12 mouse cellular contexts compared by ENCODE assay signal in the genomic region with DNA sequence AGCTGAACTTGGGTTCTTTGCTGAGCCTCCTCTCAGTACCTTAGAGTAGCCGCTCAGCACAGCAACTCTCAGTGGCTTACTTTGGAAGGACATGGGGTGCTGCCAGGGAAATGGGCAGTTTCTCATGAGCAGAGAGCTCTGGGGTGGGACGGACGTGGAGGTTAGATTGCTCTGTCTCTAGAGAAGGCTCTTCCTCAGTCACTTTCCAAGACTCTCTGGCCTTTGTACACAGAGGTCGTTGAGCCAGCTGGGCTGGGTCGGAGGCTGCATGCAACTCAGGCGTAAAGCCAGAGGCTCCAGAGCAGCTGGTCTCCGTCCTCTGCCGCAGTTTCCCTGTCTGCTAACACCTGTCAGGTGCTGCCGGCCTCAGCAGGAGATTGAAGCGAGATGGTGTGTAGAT. TPM values are rescaled to one million over a fixed set of nuclear protein-coding genes. Genes with fewer than 3 reads are reported as not detected.
DNase-seq lines count a peak whose midpoint lies in the region; ATAC-seq and TF ChIP-seq lines count a peak whose summit lies in the region.
"Had no signal": no experiment of that assay in that cellular context is flagged by ENCODE, and none has a peak within 500 bp of the region (broad histone marks: within the 10 kb centered on the region; RNA-seq: fewer than 3 reads in every experiment).

No protein-coding gene starts in this region.

- H3K36me3 ChIP-seq in liver, adult 2 months (ENCODE audit: control insufficient read depth, insufficient read depth, low read length) = peaks cover 24% of the 10 kb centered on the region
- peaks cover 55% of the 10 kb centered on the region for H3K36me3 ChIP-seq in liver, embryonic 11.5 days (ENCODE audit: control insufficient read depth, insufficient read depth, low read length)
- H3K36me3 ChIP-seq in heart, embryonic 14.5 days (ENCODE audit: control insufficient read depth, insufficient read depth, low read length) = peaks cover 93% of the 10 kb centered on the region
- H3K36me3 ChIP-seq in hindbrain, postnatal 0 days (ENCODE audit: insufficient read depth, low read length) = peaks cover 37% of the 10 kb centered on the region

- DNase-seq in liver, adult 2 months (ENCODE audit: extremely low read depth, low read depth, low spot score) = peak; percentile 44
- no peak for DNase-seq in liver, embryonic 11.5 days (ENCODE audit: low spot score)
- peak; percentile 32 to 58 for DNase-seq in kidney, postnatal 36 days
- peak; percentile 27 for DNase-seq in thymus, postnatal 0 days (ENCODE audit: low spot score)
- no peak for DNase-seq in hindbrain, postnatal 0 days (ENCODE audit: low spot score)
- DNase-seq in urinary bladder, postnatal 4 days (ENCODE audit: low spot score in 2 of 2) = no peak
- DNase-seq in yolk sac, embryonic 10.5 days (ENCODE audit: low spot score) = no peak
- DNase-seq: spleen, adult 18-20 months had no signal

- TF ChIP-seq CTCF in liver, adult 2 months (IDR thresholded peaks at IDR 0.05; ENCODE audit: low read depth, low read length) = no peak
- no peak for TF ChIP-seq CTCF in hindbrain, postnatal 0 days (IDR thresholded peaks at IDR 0.05; ENCODE audit: low read depth)

- H3K27me3 ChIP-seq in liver, adult 2 months (ENCODE audit: control insufficient read depth, insufficient read depth, low read length) = no peaks in the 10 kb centered on the region
- no peaks in the 10 kb centered on the region for H3K27me3 ChIP-seq in liver, embryonic 11.5 days (replicated peaks; ENCODE audit: control insufficient read depth, insufficient read depth, low read length)
- H3K27me3 ChIP-seq in heart, embryonic 14.5 days (ENCODE audit: control insufficient read depth, insufficient read depth, low read length) = no peaks in the 10 kb centered on the region
- H3K27me3 ChIP-seq in hindbrain, postnatal 0 days (ENCODE audit: insufficient read depth, low read length) = no peaks in the 10 kb centered on the region

- H3K4me1 ChIP-seq in liver, adult 2 months (ENCODE audit: control insufficient read depth, insufficient read depth, low read length) = no peaks in the 10 kb centered on the region
- H3K4me1 ChIP-seq in liver, embryonic 11.5 days (replicated peaks; ENCODE audit: control insufficient read depth, insufficient read depth, low read length) = peaks cover 44% of the 10 kb centered on the region
- peaks cover 11 to 17% of the 10 kb centered on the region in 2 experiments for H3K4me1 ChIP-seq in heart, embryonic 14.5 days (ENCODE audit: control insufficient read depth in 2 of 2, insufficient read depth in 2 of 2, low read length in 2 of 2)
- no peaks in the 10 kb centered on the region for H3K4me1 ChIP-seq in hindbrain, postnatal 0 days (ENCODE audit: insufficient read depth, low read length)

- H3K4me2 ChIP-seq in liver, embryonic 11.5 days = no peak overlapping the region
- no peak overlapping the region for H3K4me2 ChIP-seq in heart, embryonic 14.5 days (ENCODE audit: low read length)
- no peak overlapping the region for H3K4me2 ChIP-seq in hindbrain, postnatal 0 days (ENCODE audit: low read depth, low read length)

- no peak overlapping the region for H3K9ac ChIP-seq in liver, adult 2 months (ENCODE audit: low read depth, low read length)
- H3K9ac ChIP-seq in liver, embryonic 11.5 days (ENCODE audit: low read depth, low read length) = no peak overlapping the region
- peak overlapping the region; percentile 34; the same call in 1 of the 2 replicates for H3K9ac ChIP-seq in heart, embryonic 14.5 days (ENCODE audit: low read length)
- H3K9ac ChIP-seq in hindbrain, postnatal 0 days (replicated peaks; ENCODE audit: low read length) = no peak overlapping the region

- no peak for ATAC-seq in liver, embryonic 11.5 days (replicated peaks; ENCODE audit: low FRiP score)
- ATAC-seq in heart, embryonic 14.5 days (ENCODE audit: insufficient number of reproducible peaks, insufficient read depth, low FRiP score, low read depth) = no peak
- ATAC-seq in hindbrain, postnatal 0 days = no peak

- H3K4me3 ChIP-seq in liver, adult 2 months (ENCODE audit: insufficient read depth, low read depth, low read length) = no peak overlapping the region
- H3K4me3 ChIP-seq in liver, embryonic 11.5 days (ENCODE audit: low read depth, low read length) = no peak overlapping the region
- no peak overlapping the region for H3K4me3 ChIP-seq in heart, embryonic 14.5 days (ENCODE audit: control insufficient read depth in 1 of 2, insufficient read depth in 1 of 2, low read depth in 1 of 2, low read length in 2 of 2)
- no peak overlapping the region for H3K4me3 ChIP-seq in hindbrain, postnatal 0 days (ENCODE audit: low read length)
- H3K4me3 ChIP-seq: erythroblast, embryonic 14.5 days had no signal

- 58% methylated on average over 10 of the region's 10 CpGs for WGBS in liver, adult 2 months
- 81% methylated on average over 10 of the region's 10 CpGs for WGBS in liver, embryonic 11.5 days
- 44% methylated on average over 10 of the region's 10 CpGs for WGBS in heart, embryonic 14.5 days
- 77% methylated on average over 10 of the region's 10 CpGs for WGBS in hindbrain, postnatal 0 days

- no peaks in the 10 kb centered on the region for H3K79me2 ChIP-seq in liver, adult 2 months (ENCODE audit: control insufficient read depth, insufficient read depth, low read length)

- no peaks in the 10 kb centered on the region; the same call in 1 of the 2 replicates for H3K9me3 ChIP-seq in liver, embryonic 11.5 days (ENCODE audit: control insufficient read depth, low read length)
- no peaks in the 10 kb centered on the region for H3K9me3 ChIP-seq in heart, embryonic 14.5 days (ENCODE audit: control insufficient read depth, low read length)
- H3K9me3 ChIP-seq in hindbrain, postnatal 0 days (ENCODE audit: low read length) = no peaks in the 10 kb centered on the region
- H3K9me3 ChIP-seq: G1E had no signal

- H3K27ac ChIP-seq in liver, adult 2 months (replicated peaks; ENCODE audit: insufficient read depth, low read depth, low read length) = no peak overlapping the region
- H3K27ac ChIP-seq in liver, embryonic 11.5 days (ENCODE audit: low read depth, low read length) = no peak overlapping the region
- 0 out of 4 replicates have a peak overlapping the region, but pooled peaks of 1 of the 2 experiments have one; percentile 37 for H3K27ac ChIP-seq in heart, embryonic 14.5 days (replicated peaks in 1 of 2; ENCODE audit: control insufficient read depth in 1 of 2, insufficient read depth in 1 of 2, low read depth in 2 of 2, low read length in 2 of 2)
- H3K27ac ChIP-seq in hindbrain, postnatal 0 days = no peak overlapping the region

- TF ChIP-seq POLR2A in liver, adult 2 months (IDR thresholded peaks at IDR 0.05; ENCODE audit: extremely low read depth, insufficient read depth, low read length) = no peak

RNA-seq across cellular contexts. Expression of a gene that starts 23.5 kb away (rescaled TPM):
- not detected in 2 replicates for total RNA-seq in liver, adult 2 months (2014; rRNA removed)
- not detected in 2 replicates for polyA plus RNA-seq in liver, adult 2 months (2012; rRNA removed)
- polyA plus RNA-seq in liver, embryonic 11.5 days (2014; fragmentation: Nextera tagmentation; extraction: Ambion mirVana) = 0.05 TPM in 1 of 2 replicates, not detected in the other
- 0.11 TPM in 1 of 2 replicates, not detected in the other for polyA plus RNA-seq in heart, embryonic 14.5 days (2014; fragmentation: Nextera tagmentation; extraction: Ambion mirVana)
- polyA plus RNA-seq in thymus, postnatal 0 days (2015; fragmentation: Nextera tagmentation; extraction: Ambion mirVana) = 0.10 TPM in 1 of 2 replicates, not detected in the other
- 0.10 and 0.22 TPM in 2 replicates for total RNA-seq in hindbrain, postnatal 0 days (2014; rRNA removed)
- polyA plus RNA-seq in hindbrain, postnatal 0 days (2015; fragmentation: Nextera tagmentation; extraction: Ambion mirVana) = 0.08 and 0.09 TPM in 2 replicates
- total RNA-seq: G1E; heart, postnatal 36 days had no signal
- polyA plus RNA-seq: erythroblast, embryonic 14.5 days; G1E had no signal

RNA-seq across cellular contexts. Expression of a gene that starts 33.8 kb away (rescaled TPM):
- 4.4 and 8.9 TPM in 2 replicates for total RNA-seq in liver, adult 2 months (2014; rRNA removed)
- 14.5 and 18.9 TPM in 2 replicates for polyA plus RNA-seq in liver, adult 2 months (2012; rRNA removed)
- 29.3 and 34.8 TPM in 2 replicates for polyA plus RNA-seq in liver, embryonic 11.5 days (2014; fragmentation: Nextera tagmentation; extraction: Ambion mirVana)
- polyA plus RNA-seq in heart, embryonic 14.5 days (2014; fragmentation: Nextera tagmentation; extraction: Ambion mirVana) = 6.0 and 6.4 TPM in 2 replicates
- 6.2 and 8.6 TPM in 2 replicates for polyA plus RNA-seq in thymus, postnatal 0 days (2015; fragmentation: Nextera tagmentation; extraction: Ambion mirVana)
- total RNA-seq in hindbrain, postnatal 0 days (2014; rRNA removed) = 10.1 and 16.5 TPM in 2 replicates
- 4.5 and 4.7 TPM in 2 replicates for polyA plus RNA-seq in hindbrain, postnatal 0 days (2015; fragmentation: Nextera tagmentation; extraction: Ambion mirVana)

Comparison
In these comparisons a context has a peak if more than half of its experiments do, and no peak if none do; other contexts are left out.
1. DNase-seq: peak in liver, adult 2 months (single experiment), kidney, postnatal 36 days (2 of 2) and thymus, postnatal 0 days (single experiment); none in liver, embryonic 11.5 days (single experiment), hindbrain, postnatal 0 days (single experiment), urinary bladder, postnatal 4 days (0 of 2) and yolk sac, embryonic 10.5 days (single experiment).